Mouse (Mus musculus): ENCODE data around the gene Nanos1.

Gene Nanos1

GRCm38 (mm10) chr19:60789452-60789851, 33.7 kb downstream of the Nanos1 start:
- DNase-seq = no peak

GRCm38 (mm10) chr19:60789919-60790506, 34.2 kb downstream of the Nanos1 start:
- peak; percentile 72 for DNase-seq

GRCm38 (mm10) chr19:60790551-60791161, 34.9 kb downstream of the Nanos1 start, which contains the start of gene Eif3a:
Eif3a (minus strand) TSS chr19:60790658.
- peak; percentile 97 for DNase-seq

GRCm38 (mm10) chr19:60791164-60791563, 35.4 kb downstream of the Nanos1 start:
- DNase-seq = no peak

GRCm38 (mm10) chr19:60793170-60793707, 37.5 kb downstream of the Nanos1 start:
- no peak for DNase-seq

- peak; percentile 25 to 41 for DNase-seq
These were observed 39.5 kb downstream of the Nanos1 start for GRCm38 (mm10) chr19:60795244-60795643.

- DNase-seq = no peak
These were observed 41.6 kb downstream of the Nanos1 start for GRCm38 (mm10) chr19:60797415-60797814.

GRCm38 (mm10) chr19:60799867-60800569, 44.2 kb downstream of the Nanos1 start:
- DNase-seq = no peak

GRCm38 (mm10) chr19:60804903-60805302, 49.1 kb downstream of the Nanos1 start:
- DNase-seq = no peak

Data from lung, postnatal 4 days (tissue).